ENCODE assay signal across 16 mouse cellular contexts in the genomic region with DNA sequence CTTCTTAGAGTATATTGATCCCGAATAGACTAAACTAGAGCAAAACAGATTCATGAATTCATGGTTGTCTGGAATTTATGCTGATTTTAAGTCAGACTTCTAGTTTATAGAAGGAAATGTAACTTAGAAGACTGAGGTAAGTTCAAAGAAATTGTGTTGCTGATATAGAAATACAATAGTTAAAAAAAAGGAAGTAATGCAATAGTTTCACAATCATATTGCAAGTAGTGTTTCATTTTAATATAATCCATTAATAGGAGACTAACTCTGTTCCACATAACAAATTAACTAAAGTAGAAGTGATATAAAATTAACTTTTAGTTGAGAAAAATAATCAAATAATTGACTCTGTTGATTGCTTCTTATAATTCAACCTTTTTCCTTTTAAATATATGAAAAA.
DNase-seq lines count a peak whose midpoint lies in the region; ATAC-seq lines count a peak whose summit lies in the region.
"Had no signal": no experiment of that assay in that cellular context is flagged by ENCODE, and none has a peak within 500 bp of the region (broad histone marks: within the 10 kb centered on the region; RNA-seq: fewer than 3 reads in every experiment).

No protein-coding gene starts in this region.

- peak; percentile 21 for DNase-seq in 416B (ENCODE audit: low read depth)
- DNase-seq in cerebellum, postnatal 36 days = no peak
- DNase-seq: adrenal gland, adult 2 months; adrenal gland, postnatal 10 days; adrenal gland, postnatal 25 days; cerebellum, adult 11 months; cerebellum, adult 18-20 months; cerebellum, adult 8-10 months; cerebellum, adult 9-11 months; cerebellum, postnatal 14 days; embryo, embryonic 11 days had no signal

- ATAC-seq in granulocyte monocyte progenitor cell, adult 5-6 weeks (replicated peaks; ENCODE audit: poor library complexity, severe bottlenecking) = peak; percentile 88
- ATAC-seq in megakaryocyte progenitor cell, adult 5-6 weeks (replicated peaks; ENCODE audit: poor library complexity) = peak; percentile 72
- no peak for ATAC-seq in frontal cortex, adult (ENCODE audit: low TSS enrichment)
- ATAC-seq: forebrain, embryonic 14.5 days; forebrain, embryonic 16.5 days had no signal
